In the genomic region with DNA sequence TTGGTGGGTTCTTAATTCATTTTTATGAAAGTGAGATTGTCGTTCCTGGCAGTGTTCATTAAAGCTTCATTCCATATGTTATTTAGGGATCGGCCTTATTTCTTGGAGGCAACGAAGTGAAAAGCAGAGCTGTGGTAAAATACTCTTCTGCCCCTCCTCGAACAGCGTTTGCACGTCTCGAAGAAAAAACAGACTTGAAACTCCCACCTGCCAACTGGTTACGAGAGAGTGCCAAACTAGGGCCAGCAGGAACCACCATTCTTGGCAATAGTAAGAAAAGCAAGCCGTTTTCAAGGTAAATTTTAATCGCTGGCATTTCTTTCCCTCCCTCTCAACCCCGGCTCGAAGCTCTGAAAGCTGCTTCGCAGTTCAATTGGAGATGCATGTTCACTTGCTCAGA, we compare ENCODE assay signal across 7 mouse cellular contexts. TPM values are rescaled to one million over a fixed set of nuclear protein-coding genes. Genes with fewer than 3 reads are reported as not detected.
A peak's percentile ranks its signal among the peaks of the same experiment; 100 is the strongest.
DNase-seq lines count a peak whose midpoint lies in the region; ATAC-seq lines count a peak whose summit lies in the region.

No protein-coding gene starts in this region.

- H3K27ac ChIP-seq in neural tube, embryonic 11.5 days (ENCODE audit: low read depth, low read length) = no peak overlapping the region

- peaks cover 6% of the 10 kb centered on the region for H3K4me1 ChIP-seq in neural tube, embryonic 11.5 days (ENCODE audit: control insufficient read depth, insufficient read depth, low read length)

- 93% methylated on average over 13 of the region's 13 CpGs for WGBS in neural tube, embryonic 11.5 days

- H3K9ac ChIP-seq in neural tube, embryonic 11.5 days (ENCODE audit: low read length) = no peak overlapping the region

- no peak for ATAC-seq in neural tube, embryonic 11.5 days (ENCODE audit: insufficient read depth, low FRiP score, low TSS enrichment)

- intact Hi-C loops in left cerebral cortex, postnatal 25 days (cut with DNase I) = loop anchor here (5.0 kb wide), 2 partner anchors 517 to 707 kb away; a partner anchor contains a TSS

- no peak for DNase-seq in neural tube, embryonic 11.5 days (ENCODE audit: low spot score)
- DNase-seq in neural tube, embryonic 10.5 days (ENCODE audit: extremely low spot score, low spot score) = no peak
- DNase-seq in frontal cortex, postnatal 10 days (ENCODE audit: low spot score in 2 of 2) = peak; percentile 18 to 43
- peak; percentile 67 to 91 for DNase-seq in left cerebral cortex, postnatal 25 days (ENCODE audit: low spot score in 2 of 2)
- peak; percentile 25 for DNase-seq in right cerebral cortex, postnatal 14 days
- DNase-seq in thymus, postnatal 36 days = no peak
- no peak for DNase-seq in spleen, postnatal 4 days (ENCODE audit: low spot score in 2 of 2)

- H3K4me2 ChIP-seq in neural tube, embryonic 11.5 days (ENCODE audit: low read depth) = peak overlapping the region; percentile 72; the same call in 1 of the 2 replicates

- H3K9me3 ChIP-seq in neural tube, embryonic 11.5 days (ENCODE audit: control insufficient read depth, low read length) = no peaks in the 10 kb centered on the region

- peaks cover 10% of the 10 kb centered on the region for H3K36me3 ChIP-seq in neural tube, embryonic 11.5 days (ENCODE audit: control insufficient read depth, insufficient read depth, low read length)

- H3K27me3 ChIP-seq in neural tube, embryonic 11.5 days (ENCODE audit: control insufficient read depth, insufficient read depth, low read length) = no peaks in the 10 kb centered on the region

- H3K4me3 ChIP-seq in neural tube, embryonic 11.5 days (ENCODE audit: low read depth, low read length) = peak overlapping the region; percentile 56; the same call in 1 of the 2 replicates

RNA-seq across cellular contexts. Expression of a gene that starts 1.5 kb away (rescaled TPM):
- 38.0 and 38.2 TPM in 2 replicates for polyA plus RNA-seq in neural tube, embryonic 11.5 days (2014; fragmentation: Nextera tagmentation; extraction: Ambion mirVana)
- 10 to 100 TPM; 22.0 to 22.7 TPM for total RNA-seq in left cerebral cortex, postnatal 25 days (2021)

RNA-seq across cellular contexts. Expression of a gene that starts 36.9 kb away (rescaled TPM):
- polyA plus RNA-seq in neural tube, embryonic 11.5 days (2014; fragmentation: Nextera tagmentation; extraction: Ambion mirVana) = not detected in 2 replicates
- not detected for total RNA-seq in left cerebral cortex, postnatal 25 days (2021)

RNA-seq across cellular contexts. Expression of a gene that starts 41.0 kb away (rescaled TPM):
- 0.18 TPM in 1 of 2 replicates, not detected in the other for polyA plus RNA-seq in neural tube, embryonic 11.5 days (2014; fragmentation: Nextera tagmentation; extraction: Ambion mirVana)
- not detected for total RNA-seq in left cerebral cortex, postnatal 25 days (2021)

Comparison
In these comparisons a context has a peak if more than half of its experiments do, and no peak if none do; other contexts are left out.
1. DNase-seq: peak in frontal cortex, postnatal 10 days (2 of 2), left cerebral cortex, postnatal 25 days (2 of 2) and right cerebral cortex, postnatal 14 days (single experiment); none in neural tube, embryonic 11.5 days (single experiment), neural tube, embryonic 10.5 days (single experiment), thymus, postnatal 36 days (0 of 2) and spleen, postnatal 4 days (0 of 2).